32 mouse cellular contexts compared by ENCODE assay signal in genomic region chr8:87767882-87768281, GRCm38 (mm10).
"Had no signal": no experiment of that assay in that cellular context is flagged by ENCODE, and none has a peak within 500 bp of the region (broad histone marks: within the 10 kb centered on the region; RNA-seq: fewer than 3 reads in every experiment).

No protein-coding gene starts in this region.

- H3K27me3 ChIP-seq: limb, embryonic 12.5 days; limb, embryonic 13.5 days; limb, embryonic 15.5 days; liver, embryonic 12.5 days; liver, embryonic 13.5 days; liver, embryonic 15.5 days; lung, embryonic 15.5 days; midbrain, embryonic 12.5 days; midbrain, embryonic 13.5 days; midbrain, embryonic 15.5 days; neural tube, embryonic 12.5 days had no signal

- H3K27ac ChIP-seq: limb, embryonic 10.5 days; limb, embryonic 12.5 days; limb, embryonic 13.5 days; limb, embryonic 15.5 days; liver, embryonic 12.5 days; liver, embryonic 13.5 days; liver, embryonic 14.5 days; liver, embryonic 15.5 days; lung, embryonic 15.5 days; macrophage; midbrain, embryonic 12.5 days; midbrain, embryonic 13.5 days; midbrain, embryonic 15.5 days; neural tube, embryonic 12.5 days had no signal

- H3K9me3 ChIP-seq: limb, embryonic 10.5 days; limb, embryonic 12.5 days; limb, embryonic 13.5 days; limb, embryonic 15.5 days; liver, embryonic 12.5 days; liver, embryonic 13.5 days; liver, embryonic 15.5 days; lung, embryonic 15.5 days; megakaryocyte, embryonic 14.5 days; midbrain, embryonic 10.5 days; midbrain, embryonic 12.5 days; midbrain, embryonic 13.5 days; midbrain, embryonic 15.5 days; neural tube, embryonic 12.5 days had no signal

- H3K9ac ChIP-seq: limb, embryonic 12.5 days; limb, embryonic 13.5 days; limb, embryonic 15.5 days; liver, embryonic 12.5 days; liver, embryonic 13.5 days; liver, embryonic 14.5 days; liver, embryonic 15.5 days; liver, postnatal 0 days; lung, embryonic 14.5 days; lung, embryonic 15.5 days; midbrain, embryonic 12.5 days; midbrain, embryonic 13.5 days; midbrain, embryonic 15.5 days; neural tube, embryonic 12.5 days had no signal

- H3K4me2 ChIP-seq: limb, embryonic 12.5 days; limb, embryonic 13.5 days; limb, embryonic 15.5 days; liver, embryonic 11.5 days; liver, embryonic 12.5 days; liver, embryonic 13.5 days; liver, embryonic 15.5 days; lung, embryonic 14.5 days; lung, embryonic 15.5 days; midbrain, embryonic 11.5 days; midbrain, embryonic 12.5 days; midbrain, embryonic 13.5 days; midbrain, embryonic 15.5 days; neural tube, embryonic 12.5 days had no signal

- H3K4me3 ChIP-seq: limb, embryonic 10.5 days; limb, embryonic 12.5 days; limb, embryonic 13.5 days; limb, embryonic 15.5 days; liver, embryonic 12.5 days; liver, embryonic 13.5 days; liver, embryonic 15.5 days; lung, embryonic 15.5 days; megakaryocyte, embryonic 14.5 days; midbrain, embryonic 10.5 days; midbrain, embryonic 12.5 days; midbrain, embryonic 13.5 days; midbrain, embryonic 15.5 days; myocyte; neural tube, embryonic 12.5 days had no signal

- ATAC-seq: liver, embryonic 12.5 days; liver, postnatal 0 days; lung, postnatal 0 days; midbrain, embryonic 13.5 days; midbrain, embryonic 15.5 days; midbrain, embryonic 16.5 days had no signal

- DNase-seq: left cerebral cortex, postnatal 4 days; liver; liver, embryonic 13.5 days; liver, postnatal 0 days; lung, adult 18-20 months; lung, adult 2 months; lung, embryonic 14.5 days; lung, postnatal 10 days; lung, postnatal 14 days; lung, postnatal 36 days; lung, postnatal 4 days; midbrain, embryonic 14.5 days had no signal

- H3K4me1 ChIP-seq: liver, embryonic 12.5 days; liver, embryonic 13.5 days; liver, embryonic 15.5 days; lung, embryonic 15.5 days; midbrain, embryonic 15.5 days; neural tube, embryonic 12.5 days had no signal

- H3K36me3 ChIP-seq: liver, embryonic 12.5 days; liver, embryonic 13.5 days; liver, embryonic 15.5 days; lung, embryonic 15.5 days; midbrain, embryonic 15.5 days had no signal
